Mouse (Mus musculus) kidney, adult 2 months (tissue): ENCODE measurements around the gene Spef1.

ENCODE experiments used
- CTCF ChIP-seq: fragments of 200-500 bp; conservative IDR thresholded peaks from 2 replicates; pipeline ENCODE4 v1.5.1; 2011; ENCODE audit warnings: low read depth, mild to moderate bottlenecking, control low read depth, low read length, moderate library complexity, mixed read lengths; ENCODE audit not compliant: insufficient read depth, insufficient read length
- POLR2A ChIP-seq: fragments of 200-500 bp; IDR thresholded peaks from one replicate; pipeline ENCODE4 v1.6.1; 2011; ENCODE audit warnings: low read depth, low read length, control low read depth

GRCm38 (mm10) chr2:131179246-131179886 is 7.7 kb downstream of the Spef1 start:
- TF ChIP-seq POLR2A (no peak), CTCF (no peak)
